Mouse (Mus musculus) MEL (cell line): ENCODE measurements around the gene Defb30. TPM values are rescaled to one million over a fixed set of nuclear protein-coding genes. Genes with fewer than 3 reads are reported as not detected.

Source experiments
- DNase-seq: peaks from one replicate; pipeline ENCODE4 v3.0.0; 2011; ENCODE audit warnings: low read depth, low spot score
- H3K27ac ChIP-seq: 2 replicates; pipeline ENCODE4 v1.5.1; 2012; ENCODE audit warnings: low read depth, mild to moderate bottlenecking, control low read depth, low read length, moderate library complexity; ENCODE audit not compliant: control insufficient read depth
- H3K27me3 ChIP-seq, 2 experiments: fragments of 150-350 bp in 1 of 2; sonication (generic) in 1 of 2; 2 replicates each; pipeline ENCODE4 v1.6.1; 2012; ENCODE audit warnings: low read length in 2 of 2, mild to moderate bottlenecking in 2 of 2, improper control_type of control experiment in 1 of 2, moderate library complexity in 1 of 2; ENCODE audit not compliant: insufficient read depth in 2 of 2, control insufficient read depth in 1 of 2
- H3K36me3 ChIP-seq, 2 experiments: 2 replicates each; pipeline ENCODE4 v1.6.1; 2012 to 2014; ENCODE audit warnings: low read length in 2 of 2, improper control_type of control experiment in 1 of 2, inconsistent platforms in 1 of 2, mild to moderate bottlenecking in 1 of 2; ENCODE audit not compliant: insufficient read depth in 2 of 2, control insufficient read depth in 1 of 2
- H3K4me1 ChIP-seq, 2 experiments: fragments of 150-350 bp in 1 of 2; sonication (generic) in 1 of 2; 2 replicates each; pipeline ENCODE4 v1.6.1; 2012; ENCODE audit warnings: low read length in 2 of 2, improper control_type of control experiment in 1 of 2, mild to moderate bottlenecking in 1 of 2; ENCODE audit not compliant: insufficient read depth in 2 of 2, control insufficient read depth in 1 of 2
- H3K4me3 ChIP-seq, 2 experiments: fragments of 150-350 bp in 1 of 2; sonication (generic) in 1 of 2; 2 replicates each; pipeline ENCODE4 v1.5.1; 2012; ENCODE audit warnings: low read depth in 2 of 2, low read length in 2 of 2, mild to moderate bottlenecking in 2 of 2, moderate library complexity in 2 of 2, control low read depth in 1 of 2, improper control_type of control experiment in 1 of 2; ENCODE audit not compliant: control insufficient read depth in 1 of 2, insufficient read depth in 1 of 2
- H3K79me2 ChIP-seq: 2 replicates; pipeline ENCODE4 v1.6.1; 2012; ENCODE audit warnings: mild to moderate bottlenecking, low read length, moderate library complexity; ENCODE audit not compliant: control insufficient read depth, poor library complexity, insufficient read depth
- H3K9ac ChIP-seq: 2 replicates; pipeline ENCODE4 v1.6.1; 2012; ENCODE audit warnings: low read depth, mild to moderate bottlenecking, control low read depth, low read length, moderate library complexity; ENCODE audit not compliant: control insufficient read depth, poor library complexity, severe bottlenecking
- H3K9me3 ChIP-seq: fragments of 150-350 bp; sonication (generic); replicated peaks from 2 replicates; pipeline ENCODE4 v1.6.1; 2012; ENCODE audit warnings: mild to moderate bottlenecking, low read length, improper control_type of control experiment, moderate library complexity; ENCODE audit not compliant: insufficient read depth
- BHLHE40 ChIP-seq: IDR thresholded peaks from 2 replicates; pipeline ENCODE4 v1.6.1; 2012; ENCODE audit warnings: low read depth, mild to moderate bottlenecking, inconsistent platforms, low read length, improper control_type of control experiment, borderline replicate concordance
- CHD1 ChIP-seq: IDR thresholded peaks from 2 replicates; pipeline ENCODE4 v1.6.1; 2012; ENCODE audit warnings: low read depth, mild to moderate bottlenecking, inconsistent platforms, low read length, improper control_type of control experiment
- CHD2 ChIP-seq: IDR thresholded peaks from 2 replicates; pipeline ENCODE4 v1.6.1; 2011; ENCODE audit warnings: low read length, improper control_type of control experiment
- CTCF ChIP-seq, 3 experiments: IDR thresholded peaks in 2 of 3; conservative IDR thresholded peaks in 1 of 3; 2 replicates each; pipeline ENCODE4 v1.5.1; 2011 to 2012; ENCODE audit warnings: low read length in 3 of 3, low read depth in 2 of 3, mild to moderate bottlenecking in 2 of 3, improper control_type of control experiment in 1 of 3, inconsistent platforms in 1 of 3, mixed read lengths in 1 of 3, moderate library complexity in 1 of 3; ENCODE audit not compliant: control insufficient read depth in 1 of 3, insufficient read depth in 1 of 3, poor library complexity in 1 of 3, severe bottlenecking in 1 of 3
- E2F4 ChIP-seq: IDR thresholded peaks from 2 replicates; pipeline ENCODE4 v1.6.1; 2011; ENCODE audit warnings: low read depth, low read length, improper control_type of control experiment, borderline replicate concordance
- ELF1 ChIP-seq: IDR thresholded peaks from 2 replicates; pipeline ENCODE4 v1.6.1; 2014; ENCODE audit warnings: low read depth, mild to moderate bottlenecking, inconsistent platforms, low read length, improper control_type of control experiment, moderate library complexity
- EP300 ChIP-seq, 2 experiments: IDR thresholded peaks; 2 replicates each; pipeline ENCODE4 v1.6.1; 2011; ENCODE audit warnings: improper control_type of control experiment in 2 of 2, low read length in 2 of 2, low read depth in 1 of 2, mild to moderate bottlenecking in 1 of 2
- ETS1 ChIP-seq: IDR thresholded peaks from 2 replicates; pipeline ENCODE4 v1.6.1; 2012; ENCODE audit warnings: low read depth, mild to moderate bottlenecking, inconsistent platforms, low read length, improper control_type of control experiment, moderate library complexity
- GABPA ChIP-seq: IDR thresholded peaks from 2 replicates; pipeline ENCODE4 v1.6.1; 2012; ENCODE audit warnings: low read depth, mild to moderate bottlenecking, inconsistent platforms, low read length, improper control_type of control experiment, moderate library complexity
- GATA1 ChIP-seq: IDR thresholded peaks from 2 replicates; pipeline ENCODE4 v1.6.1; 2011; ENCODE audit warnings: low read depth, low read length, improper control_type of control experiment
- HCFC1 ChIP-seq: IDR thresholded peaks from 2 replicates; pipeline ENCODE4 v1.6.1; 2012; ENCODE audit warnings: low read depth, mild to moderate bottlenecking, inconsistent platforms, low read length, improper control_type of control experiment, moderate library complexity
- JUND ChIP-seq: IDR thresholded peaks from 2 replicates; pipeline ENCODE4 v1.6.1; 2011; ENCODE audit warnings: low read depth, mild to moderate bottlenecking, improper control_type of control experiment, low read length
- MAFK ChIP-seq: IDR thresholded peaks from 2 replicates; pipeline ENCODE4 v1.6.1; 2011; ENCODE audit warnings: low read depth, mild to moderate bottlenecking, low read length, improper control_type of control experiment, borderline replicate concordance
- MAX ChIP-seq: IDR thresholded peaks from 2 replicates; pipeline ENCODE4 v1.6.1; 2011; ENCODE audit warnings: low read length, improper control_type of control experiment
- MAZ ChIP-seq: IDR thresholded peaks from 2 replicates; pipeline ENCODE4 v1.6.1; 2012; ENCODE audit warnings: low read depth, mild to moderate bottlenecking, inconsistent platforms, low read length, improper control_type of control experiment
- MEF2A ChIP-seq: IDR thresholded peaks from 2 replicates; pipeline ENCODE4 v1.6.1; 2014; ENCODE audit warnings: low read depth, mild to moderate bottlenecking, inconsistent platforms, low read length, improper control_type of control experiment; ENCODE audit not compliant: poor library complexity, insufficient replicate concordance, severe bottlenecking; ENCODE audit errors: extremely low read depth
- MXI1 ChIP-seq: IDR thresholded peaks from 2 replicates; pipeline ENCODE4 v1.6.1; 2011; ENCODE audit warnings: mild to moderate bottlenecking, low read depth, low read length, improper control_type of control experiment
- MYB ChIP-seq: IDR thresholded peaks from 2 replicates; pipeline ENCODE4 v1.6.1; 2011; ENCODE audit warnings: mild to moderate bottlenecking, low read depth, low read length, improper control_type of control experiment
- MYC ChIP-seq: IDR thresholded peaks from 2 replicates; pipeline ENCODE4 v1.6.1; 2011; ENCODE audit warnings: low read depth, mild to moderate bottlenecking, low read length, improper control_type of control experiment, moderate library complexity
- NELFE ChIP-seq: IDR thresholded peaks from 2 replicates; pipeline ENCODE4 v1.6.1; 2011; ENCODE audit warnings: low read depth, low read length, improper control_type of control experiment
- NRF1 ChIP-seq: IDR thresholded peaks from 2 replicates; pipeline ENCODE4 v1.6.1; 2014; ENCODE audit warnings: low read depth, mild to moderate bottlenecking, inconsistent platforms, low read length, improper control_type of control experiment, moderate library complexity; ENCODE audit not compliant: poor library complexity, insufficient read depth, severe bottlenecking
- POLR2A ChIP-seq, 2 experiments: IDR thresholded peaks; 2 replicates each; pipeline ENCODE4 v1.6.1; 2011 to 2012; ENCODE audit warnings: low read length in 2 of 2, mild to moderate bottlenecking in 2 of 2, control low read depth in 1 of 2, improper control_type of control experiment in 1 of 2, low read depth in 1 of 2, moderate library complexity in 1 of 2; ENCODE audit not compliant: control insufficient read depth in 1 of 2, insufficient read depth in 1 of 2, poor library complexity in 1 of 2
- POLR2AphosphoS2 ChIP-seq: IDR thresholded peaks from 2 replicates; pipeline ENCODE4 v1.6.1; 2011; ENCODE audit warnings: low read length, improper control_type of control experiment
- RAD21 ChIP-seq: IDR thresholded peaks from 2 replicates; pipeline ENCODE4 v1.6.1; 2011; ENCODE audit warnings: mild to moderate bottlenecking, low read depth, low read length, improper control_type of control experiment
- RCOR1 ChIP-seq: IDR thresholded peaks from 2 replicates; pipeline ENCODE4 v1.6.1; 2012; ENCODE audit warnings: low read depth, mild to moderate bottlenecking, inconsistent platforms, low read length, improper control_type of control experiment
- SMC3 ChIP-seq: IDR thresholded peaks from 2 replicates; pipeline ENCODE4 v1.6.1; 2011; ENCODE audit warnings: low read depth, low read length, improper control_type of control experiment
- TAL1 ChIP-seq: IDR thresholded peaks from 2 replicates; pipeline ENCODE4 v1.6.1; 2012; ENCODE audit warnings: mild to moderate bottlenecking, inconsistent platforms, low read length, moderate library complexity, mixed read lengths
- TBP ChIP-seq: IDR thresholded peaks from 2 replicates; pipeline ENCODE4 v1.8.0; 2011; ENCODE audit warnings: low read depth, low read length, improper control_type of control experiment
- TCF12 ChIP-seq: IDR thresholded peaks from 2 replicates; pipeline ENCODE4 v1.6.1; 2014; ENCODE audit warnings: low read depth, mild to moderate bottlenecking, inconsistent platforms, low read length, improper control_type of control experiment, moderate library complexity
- UBTF ChIP-seq: IDR thresholded peaks from 2 replicates; pipeline ENCODE4 v1.6.1; 2012; ENCODE audit warnings: low read depth, mild to moderate bottlenecking, inconsistent platforms, low read length, improper control_type of control experiment, moderate library complexity, borderline replicate concordance; ENCODE audit not compliant: insufficient read depth
- USF1 ChIP-seq: IDR thresholded peaks from 2 replicates; pipeline ENCODE4 v1.6.1; 2014; ENCODE audit warnings: low read depth, mild to moderate bottlenecking, inconsistent platforms, low read length, improper control_type of control experiment, moderate library complexity
- ZC3H11A ChIP-seq: IDR thresholded peaks from 2 replicates; pipeline ENCODE4 v1.6.1; 2012; ENCODE audit warnings: low read depth, mild to moderate bottlenecking, inconsistent platforms, low read length, improper control_type of control experiment
- ZKSCAN1 ChIP-seq: IDR thresholded peaks from 2 replicates; pipeline ENCODE4 v1.6.1; 2012; ENCODE audit warnings: low read depth, mild to moderate bottlenecking, inconsistent platforms, low read length, improper control_type of control experiment, moderate library complexity
- polyA plus RNA-seq, 2 experiments: library from polyadenylated mRNA; stranded (reverse) in 1 of 2; unstranded in 1 of 2; fragments of >175 nt in 1 of 2; fragments of >200 nt in 1 of 2; gene quantifications; 2 replicates each; pipeline versions ENCODE4 v1.2.1 to v1.2.4; 2012; ENCODE audit warnings: low replicate concordance in 2 of 2, low read depth in 1 of 2; ENCODE audit not compliant: insufficient read length in 2 of 2, insufficient read depth in 1 of 2, missing spikeins in 1 of 2
- total RNA-seq: library from RNA; depleted of rRNA; stranded (reverse); fragments of 300-350 nt; gene quantifications from 2 replicates; pipeline ENCODE4 v1.2.3, GENCODE M21; 2012

Defb30 gene
- total and polyA plus RNA-seq, 3 experiments = not detected

DNA sequence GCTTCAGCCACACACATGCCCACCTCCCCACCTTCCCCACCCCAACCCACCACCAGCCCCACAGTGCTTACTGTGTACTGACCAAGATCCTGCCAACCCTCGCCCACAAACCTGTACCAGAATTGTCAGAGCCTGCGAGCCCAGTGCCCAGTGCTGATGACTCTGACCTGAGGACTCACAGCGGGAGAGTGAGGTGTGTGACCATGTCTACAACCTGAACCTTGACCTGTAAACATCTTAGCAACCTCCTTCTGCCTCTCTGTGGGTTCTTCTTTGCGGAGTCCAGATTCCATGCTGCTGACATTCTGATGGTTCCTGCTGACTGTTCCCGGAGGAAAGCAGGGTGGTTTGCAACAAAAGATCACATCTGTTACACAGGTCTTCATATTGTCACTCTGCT, 15.6 kb upstream of the Defb30 start:
- peaks cover 0 to 4% of the 10 kb centered on the region in 2 experiments; a peak in 3 of 4 replicates for H3K27me3 ChIP-seq
- no peak for TF ChIP-seq MYC
- no peak overlapping the region for H3K27ac ChIP-seq

GRCm38 (mm10) chr14:63062184-63062583, 12.4 kb upstream of the Defb30 start:
- no peak overlapping the region for H3K27ac ChIP-seq
- no peak overlapping the region for H3K9ac ChIP-seq

More for the DNA sequence above, 15.6 kb upstream of the Defb30 start:
- H3K9ac ChIP-seq = no peak overlapping the region
- H3K9me3 ChIP-seq = no peaks in the 10 kb centered on the region
- DNase-seq = no peak
- no peak overlapping the region for H3K4me3 ChIP-seq
- H3K79me2 ChIP-seq = no peaks in the 10 kb centered on the region
- peaks cover 0 to 14% of the 10 kb centered on the region in 2 experiments; a peak in 3 of 4 replicates for H3K4me1 ChIP-seq
- H3K36me3 ChIP-seq = peaks cover 0 to 8% of the 10 kb centered on the region in 2 experiments; a peak in 1 of 4 replicates

DNA sequence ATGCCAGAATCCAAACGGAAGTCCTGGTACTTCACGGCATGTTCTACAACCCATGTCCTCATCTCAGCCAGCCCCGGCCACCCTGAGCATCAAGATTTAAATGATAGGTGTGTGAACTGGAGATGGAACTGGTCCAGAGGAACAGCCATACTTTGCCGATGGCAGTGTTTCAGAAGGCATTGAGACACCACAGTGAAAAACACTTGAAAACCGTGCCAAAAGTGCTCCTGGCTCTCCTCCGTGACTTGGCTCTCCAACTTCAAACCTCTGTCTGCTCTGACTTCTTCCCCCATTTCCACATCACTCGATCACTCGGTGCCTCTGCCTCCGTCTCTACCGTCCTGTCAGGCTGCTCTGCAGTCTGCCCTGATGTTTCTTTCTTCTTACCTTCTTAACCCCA, 10.6 kb upstream of the Defb30 start:
- H3K4me3 ChIP-seq = no peak overlapping the region
- H3K27me3 ChIP-seq = no peaks in the 10 kb centered on the region
- H3K79me2 ChIP-seq = no peaks in the 10 kb centered on the region
- H3K4me1 ChIP-seq = peaks cover 0 to 8% of the 10 kb centered on the region in 2 experiments; a peak in 2 of 4 replicates
- H3K9me3 ChIP-seq = no peaks in the 10 kb centered on the region
- H3K9ac ChIP-seq = no peak overlapping the region
- DNase-seq = no peak
- H3K27ac ChIP-seq = no peak overlapping the region
- no peak for TF ChIP-seq NELFE
- no peak for TF ChIP-seq POLR2A (IDR thresholded peaks at IDR 0.05; ENCODE audit: control insufficient read depth in 1 of 2, insufficient read depth in 1 of 2, low read depth in 1 of 2, low read length in 2 of 2, poor library complexity in 1 of 2)
- TF ChIP-seq USF1 = no peak
- no peak for TF ChIP-seq ETS1
- no peak for TF ChIP-seq BHLHE40
- TF ChIP-seq NRF1 = no peak
- TF ChIP-seq MYC = no peak
- no peak for TF ChIP-seq CHD1
- no peak for TF ChIP-seq HCFC1
- no peak for TF ChIP-seq ELF1
- TF ChIP-seq MXI1 = no peak
- TF ChIP-seq MAX = no peak
- H3K36me3 ChIP-seq = peaks cover 0 to 6% of the 10 kb centered on the region in 2 experiments; a peak in 1 of 4 replicates

More at GRCm38 (mm10) chr14:63062184-63062583, 12.4 kb upstream of the Defb30 start:
- Histone ChIP-seq H3K36me3 (peaks cover 0 to 6% of the 10 kb centered on the region in 2 experiments; a peak in 1 of 4 replicates), H3K4me1 (peaks cover 0 to 8% of the 10 kb centered on the region in 2 experiments; a peak in 3 of 4 replicates), H3K27me3 (no peaks in the 10 kb centered on the region), H3K4me3 (no peak overlapping the region), H3K9me3 (no peaks in the 10 kb centered on the region), H3K79me2 (no peaks in the 10 kb centered on the region)
- TF ChIP-seq MAFK = no peak
- TF ChIP-seq JUND = no peak
- TF ChIP-seq SMC3 = no peak
- TF ChIP-seq MAZ = 0 out of 2 replicates have a peak, but pooled peaks have one; percentile 34
- TF ChIP-seq RAD21 = no peak
- TF ChIP-seq BHLHE40 = no peak
- no peak; the same call in 1 of the 2 replicates for TF ChIP-seq RCOR1
- TF ChIP-seq NELFE = no peak
- TF ChIP-seq CHD2 = no peak
- peak; percentile 86 for TF ChIP-seq EP300 (IDR thresholded peaks at IDR 0.05; ENCODE audit: low read depth in 1 of 2, low read length in 2 of 2)
- no peak for TF ChIP-seq CTCF (IDR thresholded peaks at IDR 0.05 in 2 of 3, conservative IDR thresholded peaks at IDR 0.05 in 1 of 3; ENCODE audit: control insufficient read depth in 1 of 3, insufficient read depth in 1 of 3, low read depth in 2 of 3, low read length in 3 of 3, poor library complexity in 1 of 3, severe bottlenecking in 1 of 3)
- no peak for TF ChIP-seq MYB
- TF ChIP-seq UBTF = no peak
- peak; percentile 52 for TF ChIP-seq ETS1
- TF ChIP-seq NRF1 = no peak
- TF ChIP-seq ELF1 = no peak
- TF ChIP-seq GABPA = no peak
- TF ChIP-seq POLR2AphosphoS2 = no peak
- no peak for TF ChIP-seq TBP
- no peak for TF ChIP-seq CHD1
- TF ChIP-seq E2F4 = no peak
- TF ChIP-seq POLR2A (IDR thresholded peaks at IDR 0.05; ENCODE audit: control insufficient read depth in 1 of 2, insufficient read depth in 1 of 2, low read depth in 1 of 2, low read length in 2 of 2, poor library complexity in 1 of 2) = no peak
- peak; percentile 92 for TF ChIP-seq TCF12
- TF ChIP-seq GATA1 = peak; percentile 88
- 0 out of 2 replicates have a peak, but pooled peaks have one; percentile 49 for TF ChIP-seq MYC
- TF ChIP-seq MEF2A = no peak
- TF ChIP-seq ZKSCAN1 = no peak
- TF ChIP-seq TAL1 = peak; percentile 69
- TF ChIP-seq HCFC1 = no peak
- TF ChIP-seq ZC3H11A = no peak
- peak; percentile 61 for DNase-seq
